Mouse (Mus musculus) ES-Bruce4 (cell line): Measurements from ENCODE around the gene Brca1. TPM values are rescaled to one million over a fixed set of nuclear protein-coding genes. Genes with fewer than 3 reads are reported as not detected.

ENCODE experiments used
- H3K27ac ChIP-seq: 2 replicates; pipeline ENCODE4 v1.5.1; 2012; ENCODE audit warnings: low read length, inconsistent platforms; ENCODE audit not compliant: insufficient read depth
- H3K27me3 ChIP-seq: 2 replicates; pipeline ENCODE4 v1.6.1; 2012; ENCODE audit warnings: mild to moderate bottlenecking, low read length, inconsistent platforms; ENCODE audit not compliant: control insufficient read depth, poor library complexity, insufficient read depth, severe bottlenecking
- H3K36me3 ChIP-seq: 2 replicates; pipeline ENCODE4 v1.6.1; 2012; ENCODE audit warnings: inconsistent platforms, mild to moderate bottlenecking, low read length, moderate library complexity; ENCODE audit not compliant: control insufficient read depth, poor library complexity, insufficient read depth, severe bottlenecking
- H3K4me1 ChIP-seq: one replicate; pipeline ENCODE4 v1.8.1; 2011; ENCODE audit warnings: low read length; ENCODE audit not compliant: control insufficient read depth, insufficient read depth
- H3K4me3 ChIP-seq: 2 replicates; pipeline ENCODE4 v1.5.1; 2011; ENCODE audit warnings: low read depth, mild to moderate bottlenecking, low read length
- H3K9ac ChIP-seq: 2 replicates; pipeline ENCODE4 v1.6.1; 2012; ENCODE audit warnings: low read depth, mild to moderate bottlenecking, inconsistent platforms; ENCODE audit not compliant: poor library complexity, severe bottlenecking
- H3K9me3 ChIP-seq: replicated peaks from 2 replicates; pipeline ENCODE4 v1.6.1; 2012; ENCODE audit warnings: mild to moderate bottlenecking, low read length, inconsistent platforms; ENCODE audit not compliant: control insufficient read depth, poor library complexity, insufficient read depth, severe bottlenecking
- CTCF ChIP-seq: IDR thresholded peaks from one replicate; pipeline ENCODE4 v1.8.1; 2011; ENCODE audit warnings: low read depth, low read length
- EP300 ChIP-seq: IDR thresholded peaks from 2 replicates; pipeline ENCODE4 v1.6.1; 2011; ENCODE audit warnings: low read depth, low read length; ENCODE audit not compliant: insufficient read depth
- POLR2A ChIP-seq: IDR thresholded peaks from one replicate; pipeline ENCODE4 v1.8.1; 2011; ENCODE audit warnings: low read length; ENCODE audit not compliant: insufficient read depth
- polyA plus RNA-seq: library from polyadenylated mRNA; stranded (reverse); fragments of >200 nt; gene quantifications from 2 replicates; pipeline ENCODE4 v1.2.4, GENCODE M21; 2011; ENCODE audit warnings: low read depth; ENCODE audit not compliant: missing spikeins, insufficient read depth, insufficient read length

Gene Brca1
- polyA plus RNA-seq, 1 experiment, result 68.2 TPM

DNA sequence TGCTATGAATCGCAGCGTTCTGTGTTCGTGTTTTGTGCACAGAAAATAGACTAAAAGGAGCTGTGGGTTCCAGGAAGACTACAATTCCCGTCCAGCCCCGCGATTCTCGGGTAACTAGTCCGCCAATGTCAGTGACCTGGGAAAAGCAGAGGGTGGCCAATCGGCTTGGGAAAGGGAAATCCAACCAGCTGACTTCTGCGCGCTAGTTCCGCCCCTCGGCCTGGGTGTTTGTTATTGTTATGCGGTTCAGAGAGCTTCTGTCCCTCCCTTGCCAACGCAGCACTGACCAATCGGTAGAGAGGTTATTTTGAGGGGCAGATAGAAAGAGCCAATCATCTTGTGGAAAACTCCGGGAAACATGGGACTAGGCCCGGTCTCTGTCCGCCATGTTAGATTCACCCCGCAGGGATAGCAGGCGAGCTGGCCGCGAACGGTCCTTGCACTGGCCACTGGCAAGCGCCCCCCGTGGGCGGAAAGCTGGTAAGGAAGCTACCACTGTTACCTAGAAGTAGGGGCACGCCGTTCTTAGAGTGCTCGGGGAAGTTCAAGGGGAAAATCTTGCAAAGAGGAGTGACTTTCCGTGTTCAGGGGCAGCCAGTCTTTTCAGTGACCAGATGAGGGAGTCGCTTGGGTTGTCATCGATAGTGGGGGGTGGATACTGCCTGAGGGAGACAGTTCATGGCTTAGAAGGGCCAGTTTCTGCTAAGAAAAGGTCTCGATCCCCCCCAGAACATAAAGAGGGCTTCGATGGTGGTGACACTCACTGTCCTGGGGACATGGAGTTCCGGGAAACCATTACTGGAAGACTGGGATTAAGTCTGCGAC, 933 bp upstream of the Brca1 start:
- Histone ChIP-seq H3K36me3 (peaks cover 18% of the 10 kb centered on the region), H3K4me3 (peak overlapping the region; percentile 99), H3K27me3 (no peaks in the 10 kb centered on the region), H3K4me1 (no peaks in the 10 kb centered on the region), H3K9me3 (no peaks in the 10 kb centered on the region), H3K27ac (peak overlapping the region; percentile 86), H3K9ac (peak overlapping the region; percentile 74)
- TF ChIP-seq POLR2A, result peak; percentile 87
- no peak for TF ChIP-seq EP300

DNA sequence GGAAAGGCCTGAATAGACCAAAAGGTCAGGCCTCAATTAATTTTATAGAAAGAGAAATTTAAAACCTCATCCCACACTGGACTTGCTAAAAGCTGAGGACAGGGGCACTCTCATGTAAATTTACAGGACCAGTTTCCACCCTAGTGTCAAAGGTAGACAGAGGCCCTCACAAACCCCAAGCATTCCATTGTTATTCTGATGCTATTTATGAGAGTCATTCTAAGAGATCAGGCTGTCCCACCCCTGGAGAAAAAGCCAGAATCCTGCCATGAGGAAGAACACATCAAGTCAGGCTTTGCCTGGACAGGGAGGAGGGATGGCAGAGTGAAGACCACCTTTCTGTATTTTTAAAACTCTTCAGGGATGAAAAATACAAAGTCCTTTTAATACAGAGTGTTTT, 3.2 kb downstream of the Brca1 start:
- Histone ChIP-seq H3K4me3 (no peak overlapping the region), H3K4me1 (no peaks in the 10 kb centered on the region), H3K9me3 (no peaks in the 10 kb centered on the region), H3K36me3 (peaks cover 28% of the 10 kb centered on the region), H3K9ac (no peak overlapping the region), H3K27ac (peak overlapping the region; percentile 66), H3K27me3 (no peaks in the 10 kb centered on the region)
- TF ChIP-seq CTCF (no peak), POLR2A (no peak), EP300 (no peak)

- Histone ChIP-seq H3K4me3 (no peak overlapping the region), H3K27ac (no peak overlapping the region), H3K27me3 (no peaks in the 10 kb centered on the region), H3K36me3 (peaks cover 35% of the 10 kb centered on the region), H3K4me1 (no peaks in the 10 kb centered on the region), H3K9me3 (no peaks in the 10 kb centered on the region), H3K9ac (no peak overlapping the region)
- TF ChIP-seq CTCF, result no peak
- no peak for TF ChIP-seq EP300
- no peak for TF ChIP-seq POLR2A
These were observed 7.6 kb downstream of the Brca1 start for GRCm38 (mm10) chr11:101544132-101544531.

DNA sequence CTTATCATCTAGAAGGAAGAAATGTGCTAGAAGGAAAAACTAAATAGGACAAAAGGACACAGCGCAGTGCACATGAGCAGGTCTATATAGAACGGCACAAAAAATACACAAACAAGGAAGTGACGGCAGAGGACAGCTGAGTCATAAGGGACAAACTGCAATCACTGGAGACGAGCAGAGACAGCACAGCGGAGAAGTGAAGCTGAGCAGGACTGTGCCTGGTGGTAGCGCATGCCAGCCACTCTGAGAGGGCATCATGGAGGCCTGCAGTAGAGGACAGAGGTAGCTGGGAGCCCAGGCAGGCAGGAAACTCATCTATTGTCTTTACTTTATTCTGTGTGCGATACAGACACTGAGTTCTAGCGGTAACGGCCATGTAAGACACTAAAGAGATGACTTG, 8.2 kb downstream of the Brca1 start:
- peaks cover 39% of the 10 kb centered on the region for H3K36me3 ChIP-seq
- H3K4me3 ChIP-seq, result no peak overlapping the region
- no peak overlapping the region for H3K9ac ChIP-seq
- H3K27ac ChIP-seq, result no peak overlapping the region
- no peaks in the 10 kb centered on the region for H3K9me3 ChIP-seq
- H3K4me1 ChIP-seq, result no peaks in the 10 kb centered on the region
- no peak for TF ChIP-seq EP300
- TF ChIP-seq CTCF, result no peak
- no peak for TF ChIP-seq POLR2A
- H3K27me3 ChIP-seq, result no peaks in the 10 kb centered on the region

DNA sequence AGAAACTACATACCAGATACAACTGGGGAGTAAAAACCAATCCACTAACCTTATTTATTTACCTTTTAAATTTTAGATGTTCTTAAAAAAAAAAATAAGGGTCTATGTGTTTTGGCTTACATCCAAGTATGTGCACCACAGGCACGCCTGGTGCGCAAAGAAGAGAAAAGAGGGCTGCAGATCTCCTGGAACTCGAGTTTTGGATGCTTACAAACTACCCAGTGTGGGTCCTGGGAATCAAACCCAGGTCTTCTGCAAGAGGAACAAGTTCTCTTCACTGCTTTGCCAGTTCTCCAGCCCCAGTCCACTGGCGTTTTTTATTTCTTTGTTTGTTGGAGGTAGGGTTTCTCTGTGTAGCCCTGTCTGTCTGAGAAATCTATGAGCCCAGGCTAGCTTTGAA, 25.1 kb downstream of the Brca1 start:
- H3K9ac ChIP-seq, result no peak overlapping the region

GRCm38 (mm10) chr11:101525936-101526595, 25.7 kb downstream of the Brca1 start:
- TF ChIP-seq CTCF, result no peak
- TF ChIP-seq POLR2A, result no peak
- TF ChIP-seq EP300, result no peak
- Histone ChIP-seq H3K9me3 (no peaks in the 10 kb centered on the region), H3K9ac (no peak overlapping the region), H3K27ac (no peak overlapping the region), H3K36me3 (peaks cover 79% of the 10 kb centered on the region), H3K4me3 (no peak overlapping the region), H3K4me1 (no peaks in the 10 kb centered on the region), H3K27me3 (no peaks in the 10 kb centered on the region)

More for the DNA sequence above, 25.1 kb downstream of the Brca1 start:
- Histone ChIP-seq H3K4me3 (no peak overlapping the region), H3K4me1 (no peaks in the 10 kb centered on the region), H3K27me3 (no peaks in the 10 kb centered on the region), H3K36me3 (peaks cover 81% of the 10 kb centered on the region), H3K27ac (no peak overlapping the region), H3K9me3 (no peaks in the 10 kb centered on the region)
- TF ChIP-seq POLR2A (no peak), EP300 (no peak), CTCF (no peak)
